Mouse (Mus musculus) neural tube, embryonic 12.5 days (tissue): ENCODE data around the gene Mapk8ip1. TPM values are rescaled to one million over a fixed set of nuclear protein-coding genes. Genes with fewer than 3 reads are reported as not detected.

ENCODE experiments used
- ATAC-seq: fragments of 200-750 bp; cut with Nextera tagmentation; 2 replicates; pipeline ENCODE4 v1.8.0; 2017; ENCODE audit warnings: low read depth, mild to moderate bottlenecking, moderate TSS enrichment, moderate library complexity; ENCODE audit not compliant: low FRiP score
- H3K27ac ChIP-seq: fragments of 300-500 bp; sonication (generic); 2 replicates; pipeline ENCODE4 v1.5.1; 2016
- H3K27me3 ChIP-seq: fragments of 300-500 bp; sonication (generic); replicated peaks from 2 replicates; pipeline ENCODE4 v1.6.1; 2016; ENCODE audit warnings: mild to moderate bottlenecking
- H3K36me3 ChIP-seq: fragments of 300-500 bp; sonication (generic); 2 replicates; pipeline ENCODE4 v1.6.1; 2016; ENCODE audit warnings: mild to moderate bottlenecking
- H3K4me1 ChIP-seq: fragments of 300-500 bp; sonication (generic); 2 replicates; pipeline ENCODE4 v1.6.1; 2016
- H3K4me2 ChIP-seq: fragments of 300-500 bp; sonication (generic); replicated peaks from 2 replicates; pipeline ENCODE4 v1.6.1; 2016; ENCODE audit warnings: mild to moderate bottlenecking
- H3K4me3 ChIP-seq: fragments of 300-500 bp; sonication (generic); 2 replicates; pipeline ENCODE4 v1.5.1; 2016
- H3K9ac ChIP-seq: fragments of 300-500 bp; sonication (generic); 2 replicates; pipeline ENCODE4 v1.6.1; 2016; ENCODE audit warnings: mild to moderate bottlenecking
- H3K9me3 ChIP-seq: fragments of 300-500 bp; sonication (generic); 2 replicates; pipeline ENCODE4 v1.6.1; 2016; ENCODE audit warnings: mild to moderate bottlenecking
- WGBS: fragments of 180-500 bp; shearing (Covaris S2); methylation state at CpG from one replicate; pipeline ENCODE4 v1.1.7; 2016; 5-methylcytosine and 5-hydroxymethylcytosine counted together
- polyA plus RNA-seq: library from polyadenylated mRNA; unstranded; fragments of >200 nt; fragmentation: Nextera tagmentation; extraction: Ambion mirVana; gene quantifications from 2 replicates; pipeline ENCODE4 v1.2.1, GENCODE M21; 2016

Gene Mapk8ip1
- polyA plus RNA-seq, 1 experiment from 2014 or later: 154 TPM

DNA sequence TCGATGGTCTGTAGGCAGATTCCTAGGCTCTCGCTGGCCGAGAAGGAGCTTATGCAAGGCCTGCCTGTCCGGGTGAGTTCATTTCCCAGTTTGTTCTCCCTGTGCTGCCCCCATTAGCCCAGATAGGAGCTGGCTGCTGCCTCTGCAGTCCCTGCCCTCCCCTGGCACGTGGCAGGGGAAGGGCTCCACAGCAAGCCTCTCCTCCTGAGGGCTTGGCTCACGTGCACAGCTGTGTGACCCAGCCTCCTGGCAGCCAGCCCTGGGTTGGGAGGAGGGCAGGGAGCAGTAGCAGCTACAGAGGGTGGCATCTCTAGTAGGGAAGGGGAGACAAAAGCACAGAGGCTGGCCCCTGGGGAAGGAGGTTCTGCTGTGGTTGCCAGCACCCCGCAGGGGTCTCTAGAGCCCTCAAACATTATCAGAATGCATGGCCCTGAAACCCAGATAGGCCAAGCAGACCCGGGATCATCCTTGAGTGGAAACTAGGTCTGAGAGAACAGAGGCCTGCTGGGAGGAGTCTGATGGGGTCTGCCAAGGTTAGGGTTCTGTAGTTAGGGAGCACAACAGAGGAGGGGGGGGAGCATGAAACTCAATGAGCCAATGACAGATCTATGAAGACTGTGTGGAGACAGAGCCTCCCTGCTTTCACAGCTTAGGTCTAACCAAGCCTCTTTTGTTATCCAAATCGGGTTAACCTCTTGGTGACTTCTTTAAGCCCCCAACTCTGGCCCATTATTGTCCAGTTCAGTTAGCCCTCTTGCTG lies 22.8 kb upstream of the Mapk8ip1 start:
- 76% methylated on average over 9 of the region's 9 CpGs for WGBS
- Histone ChIP-seq H3K4me1 (peaks cover 35% of the 10 kb centered on the region), H3K36me3 (peaks cover 52% of the 10 kb centered on the region), H3K27ac (peak overlapping the region; percentile 39; the same call in 1 of the 2 replicates), H3K4me2 (no peak overlapping the region), H3K4me3 (no peak overlapping the region), H3K9me3 (no peaks in the 10 kb centered on the region), H3K9ac (no peak overlapping the region), H3K27me3 (no peaks in the 10 kb centered on the region)
- no peak for ATAC-seq

DNA sequence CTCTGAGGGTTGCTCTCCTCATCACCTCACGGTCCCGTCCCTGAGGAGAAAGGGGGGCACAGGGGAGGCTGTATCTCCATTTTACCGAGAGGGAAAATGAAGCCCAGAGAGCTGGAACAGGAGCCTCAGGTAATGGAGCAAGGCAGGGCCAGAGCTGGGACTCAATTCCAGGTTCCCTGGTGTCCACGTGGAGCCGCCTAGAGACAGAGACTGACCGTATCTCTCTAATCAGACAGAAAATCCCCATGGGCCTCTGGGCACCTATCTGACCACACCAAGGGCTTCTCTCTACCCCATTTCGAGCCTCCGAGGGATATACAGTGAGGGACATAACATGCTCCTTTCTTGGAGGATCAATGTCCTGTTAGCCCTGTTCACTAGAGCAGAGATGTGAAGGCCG lies 22.1 kb upstream of the Mapk8ip1 start:
- ATAC-seq: no peak
- WGBS: 91% methylated on average over 9 of the region's 9 CpGs
- H3K4me1 ChIP-seq: peaks cover 33% of the 10 kb centered on the region
- no peaks in the 10 kb centered on the region for H3K27me3 ChIP-seq
- H3K4me3 ChIP-seq: no peak overlapping the region
- no peak overlapping the region for H3K9ac ChIP-seq
- H3K4me2 ChIP-seq: no peak overlapping the region
- no peaks in the 10 kb centered on the region for H3K9me3 ChIP-seq
- H3K27ac ChIP-seq: no peak overlapping the region
- H3K36me3 ChIP-seq: peaks cover 59% of the 10 kb centered on the region

DNA sequence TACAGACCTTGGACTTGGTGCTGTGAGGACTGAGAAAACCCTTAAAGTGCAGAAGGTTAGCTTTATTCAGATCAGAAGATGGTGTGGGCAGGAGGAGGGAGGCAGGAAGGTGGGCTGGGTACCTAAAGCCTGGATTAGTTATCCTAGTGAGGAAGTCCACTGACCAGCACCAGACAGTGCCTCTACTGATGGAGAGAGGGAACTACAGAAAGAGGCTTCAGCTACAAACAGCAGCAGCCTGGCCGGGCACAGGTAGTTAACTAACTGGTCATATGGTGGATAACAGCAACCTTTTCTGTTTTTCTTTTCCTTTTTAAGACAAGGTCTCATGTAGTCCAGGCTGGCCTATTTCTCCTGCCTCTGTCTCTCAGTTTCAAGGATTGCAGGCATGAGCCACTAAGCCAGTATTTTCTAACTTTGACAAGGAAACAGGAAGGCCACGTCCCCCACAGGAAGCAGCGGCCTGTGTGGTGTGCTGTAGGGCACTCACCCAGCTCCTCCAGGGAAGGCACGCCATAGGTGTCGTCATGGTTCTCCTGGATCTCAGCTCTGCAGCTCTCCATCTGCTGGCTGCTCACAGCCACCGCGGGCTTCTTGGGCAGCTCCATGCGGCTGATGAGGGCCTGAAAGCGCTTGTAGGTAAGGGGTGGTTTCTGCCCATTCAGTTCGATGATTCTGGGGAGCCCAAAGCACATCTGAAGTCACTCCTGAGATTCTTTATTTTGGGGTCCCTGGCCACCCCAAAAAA lies 21.5 kb upstream of the Mapk8ip1 start:
- H3K9me3 ChIP-seq: no peaks in the 10 kb centered on the region
- no peak for ATAC-seq
- H3K4me3 ChIP-seq: no peak overlapping the region
- no peaks in the 10 kb centered on the region for H3K27me3 ChIP-seq
- peaks cover 65% of the 10 kb centered on the region for H3K36me3 ChIP-seq
- H3K4me1 ChIP-seq: peaks cover 27% of the 10 kb centered on the region
- no peak overlapping the region for H3K9ac ChIP-seq
- H3K27ac ChIP-seq: no peak overlapping the region
- 82% methylated on average over 10 of the region's 10 CpGs for WGBS
- no peak overlapping the region for H3K4me2 ChIP-seq

DNA sequence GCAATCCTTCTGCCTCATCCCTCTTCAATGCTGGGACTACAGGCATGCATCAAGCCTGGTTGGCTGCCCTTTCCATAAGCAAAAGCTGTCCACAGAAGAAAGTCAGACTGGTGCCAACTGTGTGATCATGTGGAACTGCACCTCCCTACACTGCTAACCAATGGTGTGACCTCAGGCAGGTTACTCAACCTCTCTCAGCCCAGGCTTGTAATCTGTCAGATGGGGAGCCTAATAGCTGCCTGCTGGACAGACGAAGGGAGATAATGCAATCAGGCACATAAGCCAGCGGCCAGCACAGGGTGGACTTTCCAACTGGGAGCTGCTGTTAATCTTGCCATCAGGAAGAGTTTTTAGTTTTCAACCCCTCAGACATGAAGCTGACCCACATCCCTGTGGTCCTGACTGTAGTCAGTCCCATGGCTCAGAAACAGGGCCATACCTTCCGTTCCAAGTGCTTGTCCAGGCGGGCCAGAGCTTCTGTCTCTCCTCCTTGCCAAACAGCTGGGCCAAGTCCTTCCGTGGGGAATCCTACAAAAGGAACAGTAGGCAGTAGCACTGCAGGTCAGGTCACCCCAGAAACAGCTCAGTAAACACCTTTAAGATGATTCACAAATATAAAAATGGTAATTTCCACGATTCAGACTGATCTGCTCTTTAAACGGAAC lies 20.8 kb upstream of the Mapk8ip1 start:
- Histone ChIP-seq H3K9me3 (no peaks in the 10 kb centered on the region), H3K4me2 (no peak overlapping the region), H3K27me3 (no peaks in the 10 kb centered on the region), H3K36me3 (peaks cover 72% of the 10 kb centered on the region), H3K4me3 (no peak overlapping the region), H3K27ac (no peak overlapping the region), H3K9ac (no peak overlapping the region), H3K4me1 (peaks cover 27% of the 10 kb centered on the region)
- WGBS: 93% methylated on average over 7 of the region's 7 CpGs
- ATAC-seq: no peak

DNA sequence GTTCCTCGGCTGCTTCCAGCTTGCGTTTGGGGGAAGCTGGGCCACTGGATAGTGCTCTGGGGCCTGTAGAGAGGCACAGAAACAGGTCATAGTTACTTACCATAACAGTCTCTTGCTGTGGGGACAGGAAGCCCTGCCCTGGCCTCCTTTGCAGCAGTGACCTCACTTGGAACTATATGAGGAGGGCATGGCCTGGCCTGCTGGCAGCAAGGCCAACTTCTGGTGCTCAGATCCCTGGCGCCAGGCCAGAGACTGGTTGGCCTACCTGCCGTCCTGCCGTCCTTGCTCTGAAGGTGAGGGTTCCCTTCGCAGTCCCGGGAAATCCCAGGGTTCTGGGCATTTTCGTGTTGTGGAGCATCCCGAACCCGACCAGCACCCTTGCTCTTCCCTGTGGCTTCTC lies 10.6 kb upstream of the Mapk8ip1 start:
- no peak overlapping the region for H3K9ac ChIP-seq
- WGBS: 94% methylated on average over 10 of the region's 10 CpGs
- no peaks in the 10 kb centered on the region for H3K27me3 ChIP-seq
- no peak overlapping the region for H3K4me3 ChIP-seq
- H3K4me1 ChIP-seq: no peaks in the 10 kb centered on the region
- H3K27ac ChIP-seq: no peak overlapping the region
- H3K36me3 ChIP-seq: peaks cover 90% of the 10 kb centered on the region
- H3K4me2 ChIP-seq: no peak overlapping the region
- ATAC-seq: no peak
- no peaks in the 10 kb centered on the region for H3K9me3 ChIP-seq

DNA sequence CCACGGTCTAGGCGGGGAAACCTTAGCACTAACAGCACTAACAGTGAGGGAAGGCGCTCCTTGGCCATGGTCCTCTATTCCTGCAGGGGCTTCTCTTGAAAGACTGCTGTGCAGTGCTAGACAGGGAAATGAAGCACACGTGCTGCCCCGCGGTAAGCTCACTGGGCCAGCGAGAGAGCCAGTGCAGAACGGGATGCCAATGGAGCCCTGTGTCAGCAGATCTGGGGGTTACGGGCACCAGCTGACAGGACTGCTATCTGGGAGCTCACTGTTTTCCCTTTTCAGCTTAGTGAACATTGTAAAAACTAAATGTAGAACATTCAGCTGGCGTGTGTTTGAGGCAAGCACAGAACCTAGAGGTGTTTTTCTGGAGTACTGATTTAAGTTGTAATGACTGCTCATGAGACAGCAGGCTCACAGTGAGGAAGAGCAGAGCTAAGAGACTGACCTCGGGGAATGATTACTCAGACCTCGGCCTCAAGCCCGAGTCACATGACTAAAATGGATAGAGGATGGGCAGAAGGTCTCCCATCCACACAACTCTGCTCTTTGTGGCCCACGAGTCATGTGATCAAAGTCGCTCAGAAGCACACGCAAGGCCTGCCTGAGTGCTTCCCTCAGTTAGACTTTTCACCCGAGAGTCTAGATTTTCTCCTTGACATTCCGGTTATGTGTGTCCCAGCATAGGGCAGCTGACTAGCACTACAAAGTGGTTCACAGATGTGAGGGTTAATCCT lies 7.4 kb upstream of the Mapk8ip1 start:
- ATAC-seq: no peak
- H3K9me3 ChIP-seq: no peaks in the 10 kb centered on the region
- H3K27ac ChIP-seq: no peak overlapping the region
- WGBS: 92% methylated on average over 18 of the region's 18 CpGs
- no peaks in the 10 kb centered on the region for H3K27me3 ChIP-seq
- H3K4me1 ChIP-seq: peaks cover 17% of the 10 kb centered on the region
- no peak overlapping the region for H3K9ac ChIP-seq
- peaks cover 80% of the 10 kb centered on the region for H3K36me3 ChIP-seq
- no peak overlapping the region for H3K4me2 ChIP-seq
- H3K4me3 ChIP-seq: no peak overlapping the region

DNA sequence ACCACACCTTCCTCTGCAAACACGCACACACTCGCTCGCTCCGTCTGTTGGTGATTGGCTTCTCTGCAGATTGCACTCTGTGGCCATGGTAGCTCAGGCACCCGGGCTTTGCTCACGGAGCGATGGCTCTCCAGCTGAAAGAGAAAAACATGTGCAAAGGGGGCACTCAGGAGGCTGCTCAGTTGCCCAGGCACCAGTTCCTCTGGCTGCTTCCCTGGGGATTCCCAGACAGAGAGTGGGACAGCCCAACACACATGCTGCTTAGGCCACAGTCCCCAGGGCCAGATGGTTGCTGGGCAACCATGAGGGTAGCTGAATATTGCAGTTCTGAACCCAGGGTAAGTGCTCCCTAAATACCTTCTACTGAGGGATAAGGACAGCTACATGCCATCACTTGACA lies 4.6 kb upstream of the Mapk8ip1 start:
- 75% methylated on average over 7 of the region's 7 CpGs for WGBS
- Histone ChIP-seq H3K27ac (no peak overlapping the region), H3K4me1 (peaks cover 35% of the 10 kb centered on the region), H3K4me3 (no peak overlapping the region), H3K36me3 (peaks cover 55% of the 10 kb centered on the region), H3K9me3 (no peaks in the 10 kb centered on the region), H3K9ac (0 out of 2 replicates have a peak overlapping the region, but pooled peaks have one; percentile 8), H3K4me2 (no peak overlapping the region), H3K27me3 (no peaks in the 10 kb centered on the region)
- no peak for ATAC-seq

DNA sequence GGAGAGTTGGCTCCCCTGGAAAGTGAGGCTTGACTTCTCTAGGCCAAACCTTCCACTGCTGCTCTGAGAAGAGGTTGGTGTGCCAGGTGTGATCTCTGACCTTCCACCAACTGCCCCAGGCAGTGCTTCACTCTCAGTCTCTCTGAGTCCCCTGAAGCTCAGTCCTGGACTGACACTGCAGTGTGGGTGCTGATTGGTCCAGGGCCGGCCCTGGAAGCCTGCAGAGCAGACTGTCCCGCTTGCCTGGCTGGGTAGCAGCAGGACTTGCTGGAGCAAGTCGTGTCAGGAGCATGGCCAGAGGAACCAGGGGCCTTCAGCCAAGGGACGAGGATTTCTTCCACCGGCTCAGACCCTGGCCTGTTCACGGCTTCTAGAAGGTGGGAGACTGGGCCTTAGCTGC lies 3.7 kb upstream of the Mapk8ip1 start:
- Histone ChIP-seq H3K4me3 (no peak overlapping the region), H3K9me3 (no peaks in the 10 kb centered on the region), H3K36me3 (peaks cover 46% of the 10 kb centered on the region), H3K27ac (no peak overlapping the region), H3K4me1 (peaks cover 42% of the 10 kb centered on the region), H3K27me3 (no peaks in the 10 kb centered on the region), H3K9ac (no peak overlapping the region), H3K4me2 (no peak overlapping the region)
- 85% methylated on average over 6 of the region's 6 CpGs for WGBS
- ATAC-seq: no peak

DNA sequence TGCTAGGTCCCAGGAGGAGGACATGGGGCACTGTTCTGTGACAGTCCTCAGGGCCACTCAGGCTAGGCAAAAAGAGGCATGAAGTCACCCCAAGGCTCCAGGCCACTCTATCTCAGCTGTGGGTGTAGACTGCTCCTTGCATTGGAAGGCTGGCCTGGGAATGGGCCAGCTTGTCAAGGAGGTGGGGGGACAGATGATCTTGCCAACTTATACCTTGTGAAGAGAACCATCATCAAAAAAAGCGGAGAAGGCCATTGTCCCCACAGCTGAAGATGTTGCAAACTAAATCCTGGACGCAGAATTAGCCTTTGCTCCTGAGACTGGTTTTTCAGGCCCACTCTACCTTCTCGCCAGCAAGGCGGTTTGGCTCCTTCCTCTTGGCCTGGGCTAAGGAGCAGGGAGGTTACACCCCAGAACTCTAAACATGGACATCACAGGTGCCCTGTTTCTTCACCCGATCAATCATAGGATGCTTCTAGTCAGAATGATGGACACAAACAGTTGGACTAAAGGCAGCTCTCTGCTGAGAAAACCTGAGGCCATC lies 2.8 kb upstream of the Mapk8ip1 start:
- peaks cover 51% of the 10 kb centered on the region for H3K4me1 ChIP-seq
- no peak overlapping the region for H3K27ac ChIP-seq
- no peak overlapping the region for H3K4me3 ChIP-seq
- ATAC-seq: no peak
- no peak overlapping the region for H3K4me2 ChIP-seq
- no peaks in the 10 kb centered on the region for H3K9me3 ChIP-seq
- H3K36me3 ChIP-seq: peaks cover 37% of the 10 kb centered on the region
- 92% methylated on average over 5 of the region's 5 CpGs for WGBS
- no peaks in the 10 kb centered on the region for H3K27me3 ChIP-seq
- no peak overlapping the region for H3K9ac ChIP-seq

DNA sequence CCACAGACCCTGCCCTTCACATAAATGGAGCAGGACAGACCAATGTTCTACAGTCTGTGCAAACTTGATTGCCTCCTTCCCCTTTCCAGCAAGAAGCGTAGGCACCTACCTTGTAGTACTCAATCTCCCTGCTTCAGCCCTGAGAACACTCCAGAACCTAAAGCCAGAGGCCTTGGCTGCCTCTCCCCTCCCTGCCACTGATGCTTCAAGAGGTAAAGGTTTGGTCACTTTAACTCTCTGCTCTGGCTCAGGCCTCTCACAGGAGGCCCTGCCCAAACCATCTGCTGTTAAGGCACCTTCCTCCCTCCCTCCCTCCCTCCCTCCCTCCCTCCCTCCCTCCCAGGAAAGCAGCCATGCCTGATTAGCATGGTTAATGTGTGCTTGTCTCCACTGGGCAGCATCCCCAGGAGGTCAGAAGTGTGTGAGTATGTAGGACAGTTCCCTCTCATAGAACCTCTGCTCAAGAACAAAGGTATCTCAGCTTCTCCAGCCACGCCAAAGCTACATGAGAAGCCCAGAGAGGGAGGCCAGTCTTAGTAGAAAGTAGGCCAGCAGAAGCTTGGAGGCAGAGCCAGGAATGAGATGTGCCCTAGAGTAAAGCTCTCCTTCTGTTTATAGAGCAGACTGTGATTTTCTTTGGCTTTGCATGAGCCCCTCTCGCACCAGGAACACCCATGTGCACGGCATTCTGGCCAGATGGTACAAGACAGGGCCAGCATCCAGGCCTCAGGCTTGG lies 1.7 kb upstream of the Mapk8ip1 start:
- Histone ChIP-seq H3K27ac (no peak overlapping the region), H3K9me3 (no peaks in the 10 kb centered on the region), H3K9ac (0 out of 2 replicates have a peak overlapping the region, but pooled peaks have one; percentile 18), H3K4me2 (no peak overlapping the region), H3K4me3 (no peak overlapping the region), H3K27me3 (no peaks in the 10 kb centered on the region), H3K36me3 (peaks cover 28% of the 10 kb centered on the region), H3K4me1 (peaks cover 54% of the 10 kb centered on the region)
- ATAC-seq: no peak
- 79% methylated on average over 4 of the region's 4 CpGs for WGBS

DNA sequence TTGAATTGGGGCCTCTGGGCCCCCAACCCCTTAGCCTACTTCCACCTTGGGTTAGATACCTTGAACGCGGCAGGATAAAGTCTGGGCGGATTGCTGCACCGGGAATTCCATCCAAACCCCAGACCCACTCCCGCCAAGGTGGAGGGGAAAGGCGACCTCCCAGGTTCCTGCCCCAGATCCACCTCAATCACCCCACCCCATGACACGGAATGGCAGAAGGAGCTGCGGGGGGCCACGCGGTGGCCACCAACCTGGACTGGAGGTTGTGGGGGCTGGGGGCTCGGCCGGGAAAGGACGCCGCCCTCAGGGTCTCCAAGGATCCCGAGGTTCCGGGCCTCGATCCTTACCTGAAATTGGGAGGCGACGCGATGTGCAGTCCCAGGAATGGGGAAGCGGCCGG lies 381 bp downstream of the Mapk8ip1 start:
- peaks cover 56% of the 10 kb centered on the region for H3K4me1 ChIP-seq
- H3K4me3 ChIP-seq: peak overlapping the region; percentile 85
- peak overlapping the region; percentile 79 for H3K4me2 ChIP-seq
- H3K9ac ChIP-seq: peak overlapping the region; percentile 93
- H3K27me3 ChIP-seq: no peaks in the 10 kb centered on the region
- H3K36me3 ChIP-seq: peaks cover 21% of the 10 kb centered on the region
- no peaks in the 10 kb centered on the region for H3K9me3 ChIP-seq
- peak overlapping the region; percentile 47; the same call in 1 of the 2 replicates for H3K27ac ChIP-seq
- 2% methylated on average over 22 of the region's 22 CpGs for WGBS
- ATAC-seq: peak; percentile 23; the same call in 1 of the 2 replicates
